Mouse (Mus musculus): ENCODE data around the gene Tas2r115.
"Not testable (repeated sequence)": the region's sequence is repeated elsewhere in the genome, so short reads cannot be mapped to it uniquely, and the experiment has no call there.

GRCm38 (mm10) chr6:132691596-132691995 lies 46.2 kb downstream of the Tas2r115 start:
- TF ChIP-seq CTCF, EP300 (IDR thresholded peaks at IDR 0.05; ENCODE audit: low read depth): not testable (repeated sequence)
